Mouse (Mus musculus) stomach, postnatal 0 days (tissue): Measurements from ENCODE around the gene A1bg.

ENCODE experiments used
- CTCF ChIP-seq: IDR thresholded peaks from 2 replicates; pipeline ENCODE4 v1.5.1; 2016; ENCODE audit warnings: antibody characterized with exemption, low read depth, mild to moderate bottlenecking, moderate library complexity
- EP300 ChIP-seq: optimal IDR thresholded peaks from 2 replicates; pipeline ENCODE3; 2016; ENCODE audit warnings: antibody characterized with exemption

DNA sequence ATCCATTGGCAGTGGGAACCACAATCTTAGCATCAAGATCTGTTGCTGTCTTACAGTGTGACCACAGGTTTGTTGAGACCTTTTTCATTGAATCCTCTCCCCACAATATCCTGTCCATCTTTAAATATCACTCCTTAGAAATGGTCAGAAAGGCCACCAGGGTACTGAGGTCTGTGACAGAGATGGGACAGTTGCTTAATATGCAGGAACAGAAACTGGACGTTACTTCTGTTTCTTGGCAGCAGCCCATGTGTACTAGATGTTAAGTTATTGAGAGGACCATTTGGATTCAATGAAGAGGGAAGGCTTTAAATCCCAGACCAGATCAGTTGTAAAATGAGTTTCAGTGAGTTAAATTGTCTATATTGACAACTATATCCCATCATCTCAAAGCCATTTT is 67.7 kb downstream of the A1bg start:
- TF ChIP-seq EP300 (no peak), CTCF (no peak)
